Mouse (Mus musculus) spleen, adult 18-20 months (tissue): ENCODE data around the gene Chrna10.

Experiments used
- DNase-seq, 2 experiments: peaks; one replicate each; pipeline ENCODE4 v3.0.0; 2022; ENCODE audit warnings: mixed read lengths in 2 of 2

Chrna10 gene

GRCm38 (mm10) chr7:102116579-102117331 is at the start of gene Chrna10:
Gene Chrna10, minus strand, starts transcription at chr7:102116828.
- no peak for DNase-seq

DNA sequence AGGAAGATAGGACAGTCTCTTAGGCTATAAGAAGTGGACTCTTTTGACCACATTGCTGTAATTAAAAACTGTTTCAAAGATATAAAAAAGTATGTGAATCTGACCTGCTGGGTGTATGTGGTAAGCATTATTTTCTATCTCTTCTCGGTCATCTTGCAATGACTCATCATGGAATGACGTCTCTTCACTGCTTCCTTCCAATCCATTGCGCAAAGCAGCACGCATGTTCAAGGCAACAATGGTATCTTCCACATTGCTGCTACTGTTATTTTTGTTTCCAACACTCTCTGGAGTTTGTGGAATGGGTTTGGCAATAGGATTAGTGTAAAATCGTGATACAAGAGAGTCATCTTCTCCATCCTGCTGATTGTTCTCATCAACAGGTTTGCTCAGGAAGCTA is 37.1 kb upstream of the Chrna10 start:
- DNase-seq, result no peak

DNA sequence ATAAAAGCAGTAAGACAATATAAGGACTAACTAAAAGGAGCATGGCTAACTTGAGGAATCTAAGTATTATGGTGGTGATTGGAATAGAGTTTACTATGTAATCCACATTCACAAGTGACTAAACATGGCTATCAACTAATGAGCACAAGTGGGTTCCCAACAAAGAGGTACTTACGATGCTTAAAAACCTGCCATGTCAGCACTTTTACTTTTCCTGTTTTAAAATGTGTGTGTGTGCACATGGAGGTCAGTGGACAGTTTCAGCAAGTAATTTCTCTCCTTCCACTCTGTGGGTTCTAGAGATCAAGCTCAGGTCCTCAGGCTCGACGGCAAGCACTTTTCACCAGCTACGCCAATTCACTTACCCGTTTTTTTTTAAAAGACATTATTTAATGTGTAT is 21.3 kb upstream of the Chrna10 start:
- no peak for DNase-seq

GRCm38 (mm10) chr7:102137464-102137863 is 20.8 kb upstream of the Chrna10 start:
- DNase-seq, result peak in 1 of 2 experiments; percentile 35

GRCm38 (mm10) chr7:102132395-102132794 is 15.8 kb upstream of the Chrna10 start:
- DNase-seq, result no peak

- DNase-seq, result no peak
Measured at GRCm38 (mm10) chr7:102120326-102120725, 3.7 kb upstream of the Chrna10 start.

DNA sequence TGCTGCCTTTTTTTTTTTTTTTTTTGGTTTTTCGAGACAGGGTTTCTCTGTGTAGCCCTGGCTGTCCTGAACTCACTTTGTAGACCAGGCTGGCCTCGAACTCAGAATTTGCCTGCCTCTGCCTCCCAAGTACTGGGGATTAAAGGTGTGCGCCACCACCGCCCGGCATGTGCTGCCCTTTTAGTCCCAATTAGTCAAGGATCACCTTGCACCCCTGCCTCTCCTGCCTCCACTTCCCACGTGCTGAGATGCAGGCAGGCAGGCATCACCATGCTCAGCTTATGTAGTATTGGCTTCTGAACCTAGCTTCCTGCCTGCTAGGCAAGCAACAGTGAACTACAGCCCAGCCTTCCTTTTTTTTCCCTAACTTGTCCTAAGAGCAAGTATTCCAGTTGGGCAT is 754 bp upstream of the Chrna10 start:
- no peak for DNase-seq

DNA sequence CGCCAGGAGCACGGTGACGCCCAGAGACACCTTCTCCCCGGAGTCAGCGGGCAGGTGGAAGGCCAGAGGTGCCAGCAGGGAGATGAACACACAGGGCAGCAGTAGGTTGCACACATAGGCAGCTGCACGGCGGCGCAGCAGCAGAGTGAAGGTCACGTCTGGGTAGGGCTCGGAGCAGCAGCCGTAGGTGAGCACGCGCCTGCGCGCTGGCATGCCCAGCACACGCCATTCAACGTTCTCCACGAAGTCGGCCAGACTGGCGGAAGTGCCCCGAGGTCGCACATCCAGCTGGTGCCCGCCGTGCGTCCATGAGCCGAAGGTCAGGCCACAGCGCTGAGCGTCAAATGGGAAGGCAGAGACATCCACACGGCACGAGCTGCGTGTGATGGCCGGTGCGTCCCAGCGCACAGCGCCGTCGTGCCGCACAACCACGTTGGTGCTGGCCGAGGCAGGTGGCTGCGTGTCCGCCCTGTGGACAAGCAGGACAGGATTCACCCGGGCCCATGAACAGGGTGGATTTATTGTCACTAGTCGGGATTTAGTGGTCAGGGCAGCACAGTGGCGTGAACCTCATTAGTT is 3.4 kb downstream of the Chrna10 start:
- no peak for DNase-seq

- no peak for DNase-seq
Measured at GRCm38 (mm10) chr7:102109746-102110145, 6.9 kb downstream of the Chrna10 start.

DNA sequence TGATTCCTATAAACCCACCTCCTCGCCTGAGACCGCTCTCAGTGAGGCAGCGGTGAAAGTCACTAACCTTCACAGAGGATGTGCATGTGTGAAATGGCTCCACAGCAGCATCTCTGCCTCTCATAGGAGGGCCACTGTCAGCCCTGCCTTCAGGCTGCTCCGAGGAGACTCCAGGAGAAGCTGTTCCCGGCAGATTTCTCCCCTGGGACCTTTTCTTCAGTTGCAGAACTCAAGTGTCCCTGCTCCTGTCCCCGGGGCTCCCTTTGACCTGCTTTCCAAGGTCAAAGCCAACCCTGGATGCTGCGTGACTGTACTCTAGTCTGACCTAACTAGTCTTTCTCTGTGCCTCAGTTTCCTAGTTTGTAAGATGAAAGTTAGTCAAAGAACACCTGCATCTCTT is 7.5 kb downstream of the Chrna10 start, which contains the start of gene Art5:
TSS of gene Art5 (minus strand) at position 319 of the 400 bp plus-strand sequence.
- no peak for DNase-seq

DNA sequence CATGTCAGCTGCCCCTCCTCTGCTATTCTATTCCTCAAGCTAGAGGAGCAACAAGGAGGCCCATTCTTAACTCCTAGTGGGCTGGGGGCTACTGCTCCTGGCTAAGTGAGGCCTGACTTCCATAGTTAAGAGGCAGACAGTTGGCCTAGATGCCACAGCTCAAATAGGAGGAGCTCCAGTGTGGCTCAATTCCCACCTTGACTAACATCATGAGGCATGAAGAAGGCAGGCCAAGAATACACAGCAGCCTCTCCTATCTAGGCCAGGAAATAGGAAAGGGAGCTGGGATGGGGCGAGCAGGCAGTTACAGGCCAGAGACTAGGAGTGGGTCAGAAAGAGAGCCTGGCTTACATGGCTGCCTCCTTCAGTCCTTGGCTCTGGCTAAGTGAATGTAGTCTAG is 8.4 kb downstream of the Chrna10 start:
- no peak for DNase-seq

DNA sequence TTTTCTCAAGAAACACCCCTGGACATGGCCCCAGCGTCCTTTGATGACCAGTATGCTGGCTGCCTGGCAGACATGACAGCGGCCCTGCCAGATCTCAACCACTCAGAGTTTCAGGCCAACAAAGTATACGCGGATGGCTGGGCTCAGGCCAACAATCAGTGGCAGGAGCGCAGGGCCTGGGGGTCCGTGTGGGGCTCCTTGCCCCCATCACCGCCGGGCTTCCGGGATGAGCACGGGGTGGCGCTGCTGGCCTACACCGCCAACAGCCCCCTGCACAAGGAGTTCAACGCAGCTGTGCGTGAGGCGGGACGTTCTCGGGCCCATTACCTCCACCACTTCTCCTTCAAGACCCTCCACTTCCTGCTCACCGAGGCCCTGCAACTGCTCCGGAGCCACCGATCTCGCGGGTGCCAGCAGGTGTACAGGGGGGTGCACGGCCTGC is 9.9 kb downstream of the Chrna10 start:
- no peak for DNase-seq

GRCm38 (mm10) chr7:102104126-102104525 is 12.5 kb downstream of the Chrna10 start:
- no peak for DNase-seq

DNA sequence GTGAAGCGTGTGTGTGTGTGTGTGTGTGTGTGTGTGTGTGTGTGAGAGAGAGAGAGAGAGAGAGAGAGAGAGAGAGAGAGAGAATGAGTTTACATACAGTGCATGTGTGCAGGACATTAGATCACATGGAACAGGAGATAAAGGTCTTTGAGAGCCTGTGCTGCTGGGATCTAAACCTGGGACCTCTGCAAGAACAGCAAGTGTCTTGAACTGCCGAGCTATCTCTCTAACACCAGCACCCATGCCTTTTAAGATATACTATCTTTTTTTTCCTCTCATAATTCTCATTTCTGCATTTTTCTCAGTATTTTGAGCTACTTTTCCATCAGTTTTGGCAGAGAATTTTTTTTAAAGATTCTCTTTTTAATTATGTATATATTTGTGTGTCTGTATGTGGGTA is 13.1 kb downstream of the Chrna10 start:
- no peak for DNase-seq

DNA sequence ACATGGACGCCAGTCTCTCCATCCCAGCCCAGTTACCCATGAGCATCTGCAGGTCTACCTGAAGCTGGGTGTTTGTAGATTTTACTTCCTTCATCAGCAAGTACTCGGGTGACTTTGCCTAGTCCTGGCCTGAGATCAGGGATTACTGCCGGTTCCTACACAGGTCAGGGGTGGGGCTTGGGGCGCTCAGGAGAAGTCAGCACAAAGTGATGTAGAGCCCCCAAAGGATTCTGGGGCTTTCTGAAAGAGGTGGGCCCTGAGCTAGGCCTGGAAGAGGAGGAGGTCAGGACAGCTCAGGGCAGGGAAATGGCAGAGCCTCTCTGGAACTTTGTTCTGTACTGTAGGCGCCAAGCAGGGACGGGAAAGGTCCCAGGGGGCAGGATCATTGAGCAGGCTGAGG is 13.9 kb downstream of the Chrna10 start:
- no peak for DNase-seq

DNA sequence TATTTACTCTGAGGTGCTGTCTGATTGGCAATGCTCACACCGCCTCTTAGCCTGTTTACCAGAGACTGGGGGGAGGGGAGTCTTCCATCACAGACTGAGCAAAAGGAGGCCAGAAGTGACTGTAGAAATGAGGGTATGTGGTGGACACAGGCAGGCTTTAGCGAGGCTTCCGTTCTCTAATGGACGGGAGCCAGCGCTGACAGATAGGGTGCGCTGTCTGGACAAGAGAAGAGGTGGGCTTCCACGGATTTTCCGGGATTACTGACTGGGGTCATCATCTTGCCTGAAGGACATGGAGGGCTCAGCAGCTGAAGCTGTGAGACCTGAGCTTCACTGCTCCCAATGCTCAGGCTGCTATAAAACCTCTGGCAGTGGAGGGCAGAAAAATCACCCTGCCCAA is 14.4 kb downstream of the Chrna10 start:
- no peak for DNase-seq

- DNase-seq, result no peak
Measured at GRCm38 (mm10) chr7:102101487-102101886, 15.1 kb downstream of the Chrna10 start, which contains the start of gene Art1. Gene Art1, plus strand, starts transcription at chr7:102101743.

- no peak for DNase-seq
Measured at GRCm38 (mm10) chr7:102100868-102101267, 15.8 kb downstream of the Chrna10 start.

- DNase-seq, result peak in 1 of 2 experiments; percentile 17
Measured at GRCm38 (mm10) chr7:102099760-102100661, 16.6 kb downstream of the Chrna10 start.

DNA sequence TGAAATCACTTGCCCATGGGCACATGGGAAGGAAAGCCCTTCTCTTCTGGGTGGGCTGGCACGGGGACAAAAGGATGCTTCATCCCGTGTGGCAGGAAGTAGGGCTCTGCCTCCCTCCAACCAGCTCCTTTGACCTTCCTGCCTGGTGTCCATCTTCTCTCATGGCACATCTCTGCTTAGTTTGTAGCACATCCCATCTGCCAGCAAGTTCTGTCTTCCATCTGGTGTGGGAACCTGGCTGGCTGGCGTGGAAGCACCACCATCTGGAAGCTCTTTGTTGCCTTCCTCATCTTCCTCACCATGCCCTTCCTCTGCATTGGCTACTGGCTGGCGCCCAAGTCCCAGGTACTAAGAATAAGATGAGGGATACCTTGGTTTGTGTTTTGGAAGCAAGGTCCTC is 29.3 kb downstream of the Chrna10 start:
- no peak for DNase-seq

DNA sequence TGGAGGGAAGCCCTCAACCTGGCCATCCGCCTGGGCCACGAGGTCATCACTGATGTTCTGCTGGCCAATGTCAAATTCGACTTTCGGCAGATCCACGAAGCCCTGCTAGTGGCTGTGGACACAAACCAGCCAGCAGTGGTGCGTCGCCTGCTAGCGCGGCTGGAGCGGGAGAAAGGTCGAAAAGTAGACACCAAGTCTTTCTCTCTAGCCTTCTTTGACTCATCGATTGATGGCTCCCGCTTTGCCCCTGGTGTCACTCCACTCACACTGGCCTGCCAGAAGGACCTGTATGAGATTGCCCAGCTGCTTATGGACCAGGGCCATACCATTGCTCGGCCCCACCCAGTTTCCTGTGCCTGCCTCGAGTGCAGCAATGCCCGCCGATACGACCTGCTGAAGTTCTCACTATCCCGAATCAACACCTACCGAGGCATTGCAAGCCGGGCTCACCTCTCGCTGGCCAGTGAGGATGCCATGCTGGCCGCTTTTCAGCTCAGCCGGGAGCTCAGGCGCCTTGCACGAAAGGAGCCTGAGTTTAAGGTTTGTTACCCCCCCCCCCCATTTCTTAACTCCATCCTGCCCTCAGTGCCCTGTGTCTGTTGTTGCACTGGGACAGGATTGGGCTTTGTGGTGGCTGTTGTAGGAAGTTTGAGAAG is 32.5 kb downstream of the Chrna10 start:
- DNase-seq, result no peak

DNA sequence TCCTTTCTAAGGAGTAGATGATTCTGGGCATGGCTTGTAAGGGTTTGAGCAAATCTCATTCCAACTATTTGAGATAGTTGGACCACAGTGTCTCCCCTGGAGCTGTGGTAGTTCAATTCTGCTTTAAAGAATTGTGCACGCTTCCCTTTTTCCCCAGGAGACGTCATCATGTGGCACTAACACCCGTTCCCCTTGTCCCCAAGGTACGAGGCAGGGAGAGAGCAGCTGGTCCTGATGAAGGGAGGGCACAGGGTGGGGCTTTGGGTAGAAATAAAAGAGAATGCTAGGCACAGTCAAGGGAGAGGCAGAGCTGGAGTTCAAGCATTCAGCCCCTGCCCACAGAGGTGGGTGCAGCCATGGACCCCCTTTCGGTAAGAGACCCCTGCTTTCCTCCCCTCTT is 33.8 kb downstream of the Chrna10 start, which contains the start of gene Trpc2:
TSS of gene Trpc2 (plus strand) at position 301 of the 400 bp plus-strand sequence.
- DNase-seq, result no peak

GRCm38 (mm10) chr7:102081784-102082183 is 34.8 kb downstream of the Chrna10 start:
- no peak for DNase-seq
